Comparison of ENCODE assay signal across 9 mouse cellular contexts in genomic region chr15:99455415-99455814, GRCm38 (mm10). TPM values are rescaled to one million over a fixed set of nuclear protein-coding genes. Genes with fewer than 3 reads are reported as not detected.
A peak's percentile ranks its signal among the peaks of the same experiment; 100 is the strongest.
DNase-seq lines count a peak whose midpoint lies in the region; ATAC-seq and TF ChIP-seq lines count a peak whose summit lies in the region.
"Had no signal": no experiment of that assay in that cellular context is flagged by ENCODE, and none has a peak within 500 bp of the region (broad histone marks: within the 10 kb centered on the region; RNA-seq: fewer than 3 reads in every experiment).

No protein-coding gene starts in this region.

- H3K4me2 ChIP-seq in hindbrain, embryonic 11.5 days (replicated peaks; ENCODE audit: low read depth, low read length): no peak overlapping the region
- peak overlapping the region; percentile 65 for H3K4me2 ChIP-seq in embryonic facial prominence, embryonic 12.5 days (replicated peaks)
- peak overlapping the region; percentile 81; the same call in 1 of the 2 replicates for H3K4me2 ChIP-seq in forebrain, postnatal 0 days (ENCODE audit: low read depth)
- peak overlapping the region; percentile 82 for H3K4me2 ChIP-seq in midbrain, embryonic 13.5 days (replicated peaks)

- peak overlapping the region; percentile 92 for H3K4me3 ChIP-seq in hindbrain, embryonic 10.5 days
- no peak overlapping the region for H3K4me3 ChIP-seq in hindbrain, embryonic 11.5 days (ENCODE audit: low read depth, low read length)
- H3K4me3 ChIP-seq in embryonic facial prominence, embryonic 12.5 days: 0 out of 2 replicates have a peak overlapping the region, but pooled peaks have one; percentile 86
- H3K4me3 ChIP-seq in forebrain, postnatal 0 days (ENCODE audit: low read depth, low read length): no peak overlapping the region
- peak overlapping the region; percentile 88; the same call in 1 of the 2 replicates for H3K4me3 ChIP-seq in midbrain, embryonic 13.5 days (replicated peaks)

- TF ChIP-seq CTCF in forebrain, postnatal 0 days (IDR thresholded peaks at IDR 0.05; ENCODE audit: low read depth): no peak

- H3K27ac ChIP-seq in hindbrain, embryonic 10.5 days: peak overlapping the region; percentile 37; the same call in 1 of the 2 replicates
- no peak overlapping the region for H3K27ac ChIP-seq in hindbrain, embryonic 11.5 days (ENCODE audit: low read depth, low read length)
- H3K27ac ChIP-seq in embryonic facial prominence, embryonic 12.5 days: no peak overlapping the region
- H3K27ac ChIP-seq in forebrain, postnatal 0 days (ENCODE audit: low read depth, low read length): no peak overlapping the region
- H3K27ac ChIP-seq in midbrain, embryonic 13.5 days: no peak overlapping the region
- H3K27ac ChIP-seq: gastrocnemius, adult 2 months had no signal

- H3K9me3 ChIP-seq in hindbrain, embryonic 10.5 days: no peaks in the 10 kb centered on the region
- no peaks in the 10 kb centered on the region for H3K9me3 ChIP-seq in hindbrain, embryonic 11.5 days (ENCODE audit: control insufficient read depth, low read length)
- H3K9me3 ChIP-seq in embryonic facial prominence, embryonic 12.5 days: no peaks in the 10 kb centered on the region
- no peaks in the 10 kb centered on the region for H3K9me3 ChIP-seq in forebrain, postnatal 0 days (ENCODE audit: low read length)
- H3K9me3 ChIP-seq in midbrain, embryonic 13.5 days: no peaks in the 10 kb centered on the region

- peaks cover 48% of the 10 kb centered on the region for H3K36me3 ChIP-seq in hindbrain, embryonic 10.5 days
- no peaks in the 10 kb centered on the region for H3K36me3 ChIP-seq in hindbrain, embryonic 11.5 days (ENCODE audit: control insufficient read depth, insufficient read depth, low read length)
- peaks cover 28% of the 10 kb centered on the region for H3K36me3 ChIP-seq in embryonic facial prominence, embryonic 12.5 days
- H3K36me3 ChIP-seq in forebrain, postnatal 0 days (ENCODE audit: insufficient read depth): peaks cover 6% of the 10 kb centered on the region; the same call in 1 of the 2 replicates
- peaks cover 3% of the 10 kb centered on the region; the same call in 1 of the 2 replicates for H3K36me3 ChIP-seq in midbrain, embryonic 13.5 days

- H3K27me3 ChIP-seq in hindbrain, embryonic 10.5 days (ENCODE audit: insufficient read depth, poor library complexity, severe bottlenecking): no peaks in the 10 kb centered on the region
- no peaks in the 10 kb centered on the region for H3K27me3 ChIP-seq in hindbrain, embryonic 11.5 days (ENCODE audit: control insufficient read depth, insufficient read depth, low read length)
- no peaks in the 10 kb centered on the region for H3K27me3 ChIP-seq in embryonic facial prominence, embryonic 12.5 days
- no peaks in the 10 kb centered on the region for H3K27me3 ChIP-seq in forebrain, postnatal 0 days (ENCODE audit: insufficient read depth, low read length)
- no peaks in the 10 kb centered on the region for H3K27me3 ChIP-seq in midbrain, embryonic 13.5 days

- peaks cover 59% of the 10 kb centered on the region for H3K4me1 ChIP-seq in hindbrain, embryonic 10.5 days (replicated peaks)
- peaks cover 2% of the 10 kb centered on the region; the same call in 1 of the 2 replicates for H3K4me1 ChIP-seq in hindbrain, embryonic 11.5 days (replicated peaks; ENCODE audit: control insufficient read depth, insufficient read depth, low read length)
- peaks cover 27% of the 10 kb centered on the region for H3K4me1 ChIP-seq in embryonic facial prominence, embryonic 12.5 days
- peaks cover 19% of the 10 kb centered on the region for H3K4me1 ChIP-seq in forebrain, postnatal 0 days (ENCODE audit: insufficient read depth)
- H3K4me1 ChIP-seq in midbrain, embryonic 13.5 days (replicated peaks): peaks cover 49% of the 10 kb centered on the region

- 84% methylated on average over 3 of the region's 3 CpGs for WGBS in hindbrain, embryonic 10.5 days
- 84% methylated on average over 3 of the region's 3 CpGs for WGBS in hindbrain, embryonic 11.5 days
- 72% methylated on average over 3 of the region's 3 CpGs for WGBS in embryonic facial prominence, embryonic 12.5 days
- WGBS in forebrain, postnatal 0 days: 77% methylated on average over 3 of the region's 3 CpGs
- WGBS in midbrain, embryonic 13.5 days: 88% methylated on average over 3 of the region's 3 CpGs

- no peak for DNase-seq in hindbrain, embryonic 10.5 days (ENCODE audit: low spot score)
- DNase-seq in hindbrain, embryonic 11.5 days (ENCODE audit: low spot score): no peak
- DNase-seq in forebrain, postnatal 0 days: no peak
- DNase-seq in gastrocnemius, adult 18-20 months (ENCODE audit: low spot score): no peak
- DNase-seq in left cerebral cortex, postnatal 4 days: no peak
- DNase-seq in embryo, embryonic 9.5 days (ENCODE audit: extremely low spot score): no peak
- DNase-seq: gastrocnemius, adult 2 months had no signal

- ATAC-seq in hindbrain, embryonic 11.5 days (ENCODE audit: low FRiP score): no peak
- no peak for ATAC-seq in embryonic facial prominence, embryonic 12.5 days (ENCODE audit: insufficient number of reproducible peaks, insufficient read depth, low FRiP score, low TSS enrichment)
- no peak for ATAC-seq in forebrain, postnatal 0 days
- ATAC-seq in midbrain, embryonic 13.5 days: no peak

- intact Hi-C loops in left cerebral cortex, postnatal 4 days (cut with DNase I): no loop called here

- no peak overlapping the region for H3K9ac ChIP-seq in hindbrain, embryonic 11.5 days (ENCODE audit: low read depth, low read length)
- H3K9ac ChIP-seq in embryonic facial prominence, embryonic 12.5 days: no peak overlapping the region
- no peak overlapping the region for H3K9ac ChIP-seq in forebrain, postnatal 0 days
- H3K9ac ChIP-seq in midbrain, embryonic 13.5 days (replicated peaks): no peak overlapping the region; the same call in 1 of the 2 replicates

RNA-seq across cellular contexts. Expression of gene Nckap5l, which starts 2.1 kb away (rescaled TPM):
- polyA plus RNA-seq in hindbrain, embryonic 10.5 days (2016; fragmentation: Nextera tagmentation; extraction: Ambion mirVana): 13.5 and 15.8 TPM in 2 replicates
- 9.3 and 10.2 TPM in 2 replicates for polyA plus RNA-seq in hindbrain, embryonic 11.5 days (2014; fragmentation: Nextera tagmentation; extraction: Ambion mirVana)
- polyA plus RNA-seq in embryonic facial prominence, embryonic 12.5 days (2016; fragmentation: Nextera tagmentation; extraction: Ambion mirVana): 11.6 and 12.3 TPM in 2 replicates
- total RNA-seq in forebrain, postnatal 0 days (2014; rRNA removed): 12.3 and 17.6 TPM in 2 replicates
- 7.9 and 10.3 TPM in 2 replicates for polyA plus RNA-seq in forebrain, postnatal 0 days (2015; fragmentation: Nextera tagmentation; extraction: Ambion mirVana)
- 12.2 and 15.6 TPM in 2 replicates for polyA plus RNA-seq in midbrain, embryonic 13.5 days (2015; fragmentation: Nextera tagmentation; extraction: Ambion mirVana)
- total RNA-seq in gastrocnemius, adult 18-20 months (2021): 1 to 10 TPM; 1.6 to 1.9 TPM
- 10 to 100 TPM; 39.0 to 39.2 TPM for total RNA-seq in left cerebral cortex, postnatal 4 days (2021)

RNA-seq across cellular contexts. Expression of gene Bcdin3d, which starts 19.1 kb away (rescaled TPM):
- polyA plus RNA-seq in hindbrain, embryonic 10.5 days (2016; fragmentation: Nextera tagmentation; extraction: Ambion mirVana): 19.3 and 20.2 TPM in 2 replicates
- 17.1 and 18.1 TPM in 2 replicates for polyA plus RNA-seq in hindbrain, embryonic 11.5 days (2014; fragmentation: Nextera tagmentation; extraction: Ambion mirVana)
- polyA plus RNA-seq in embryonic facial prominence, embryonic 12.5 days (2016; fragmentation: Nextera tagmentation; extraction: Ambion mirVana): 14.6 and 16.3 TPM in 2 replicates
- total RNA-seq in forebrain, postnatal 0 days (2014; rRNA removed): 12.1 and 17.5 TPM in 2 replicates
- polyA plus RNA-seq in forebrain, postnatal 0 days (2015; fragmentation: Nextera tagmentation; extraction: Ambion mirVana): 12.8 and 15.7 TPM in 2 replicates
- polyA plus RNA-seq in midbrain, embryonic 13.5 days (2015; fragmentation: Nextera tagmentation; extraction: Ambion mirVana): 26.5 and 26.9 TPM in 2 replicates
- total RNA-seq in gastrocnemius, adult 18-20 months (2021): 1 to 10 TPM; 4.2 to 5.1 TPM
- 1 to 10 TPM; 7.8 to 8.0 TPM for total RNA-seq in left cerebral cortex, postnatal 4 days (2021)

Comparison
In these comparisons a context has a peak if more than half of its experiments do, and no peak if none do; other contexts are left out.
1. H3K4me3 ChIP-seq: peak in hindbrain, embryonic 10.5 days (single experiment), embryonic facial prominence, embryonic 12.5 days (single experiment) and midbrain, embryonic 13.5 days (single experiment); none in hindbrain, embryonic 11.5 days (single experiment) and forebrain, postnatal 0 days (single experiment).